Mouse (Mus musculus) forebrain, embryonic 15.5 days (tissue): Measurements from ENCODE around the gene Zdhhc6. TPM values are rescaled to one million over a fixed set of nuclear protein-coding genes. Genes with fewer than 3 reads are reported as not detected.

Experiments used
- ATAC-seq: fragments of 200-750 bp; cut with Nextera tagmentation; replicated peaks from 2 replicates; pipeline ENCODE4 v1.8.0; 2017; ENCODE audit warnings: mild to moderate bottlenecking, moderate TSS enrichment, moderate library complexity
- H3K27ac ChIP-seq: fragments of 300-500 bp; sonication (generic); replicated peaks from 2 replicates; pipeline ENCODE4 v1.5.1; 2015; ENCODE audit warnings: mild to moderate bottlenecking, inconsistent platforms
- H3K27me3 ChIP-seq: fragments of 300-500 bp; sonication (generic); 2 replicates; pipeline ENCODE4 v1.6.1; 2015; ENCODE audit warnings: inconsistent platforms
- H3K36me3 ChIP-seq: fragments of 300-500 bp; sonication (generic); 2 replicates; pipeline ENCODE4 v1.6.1; 2015; ENCODE audit warnings: mild to moderate bottlenecking, inconsistent platforms
- H3K4me1 ChIP-seq: fragments of 300-500 bp; sonication (generic); 2 replicates; pipeline ENCODE4 v1.6.1; 2015; ENCODE audit warnings: inconsistent platforms
- H3K4me2 ChIP-seq: fragments of 300-500 bp; sonication (generic); replicated peaks from 2 replicates; pipeline ENCODE4 v1.6.1; 2015; ENCODE audit warnings: mild to moderate bottlenecking, inconsistent platforms
- H3K4me3 ChIP-seq: fragments of 300-500 bp; sonication (generic); 2 replicates; pipeline ENCODE4 v1.5.1; 2015; ENCODE audit warnings: mild to moderate bottlenecking, inconsistent platforms
- H3K9ac ChIP-seq: fragments of 300-500 bp; sonication (generic); replicated peaks from 2 replicates; pipeline ENCODE4 v1.6.1; 2015; ENCODE audit warnings: mild to moderate bottlenecking, inconsistent platforms
- H3K9me3 ChIP-seq: fragments of 300-500 bp; sonication (generic); 2 replicates; pipeline ENCODE4 v1.6.1; 2016; ENCODE audit warnings: inconsistent platforms
- WGBS: fragments of 180-500 bp; shearing (Covaris S2); methylation state at CpG from one replicate; pipeline ENCODE4 v1.1.7; 2015; ENCODE audit warnings: mixed read lengths; 5-methylcytosine and 5-hydroxymethylcytosine counted together
- polyA plus RNA-seq: library from polyadenylated mRNA; unstranded; fragments of >200 nt; fragmentation: Nextera tagmentation; extraction: Ambion mirVana; gene quantifications from 2 replicates; pipeline ENCODE4 v1.2.1, GENCODE M21; 2015

Gene Zdhhc6
- polyA plus RNA-seq, 1 experiment from 2014 or later = 66.4 TPM

DNA sequence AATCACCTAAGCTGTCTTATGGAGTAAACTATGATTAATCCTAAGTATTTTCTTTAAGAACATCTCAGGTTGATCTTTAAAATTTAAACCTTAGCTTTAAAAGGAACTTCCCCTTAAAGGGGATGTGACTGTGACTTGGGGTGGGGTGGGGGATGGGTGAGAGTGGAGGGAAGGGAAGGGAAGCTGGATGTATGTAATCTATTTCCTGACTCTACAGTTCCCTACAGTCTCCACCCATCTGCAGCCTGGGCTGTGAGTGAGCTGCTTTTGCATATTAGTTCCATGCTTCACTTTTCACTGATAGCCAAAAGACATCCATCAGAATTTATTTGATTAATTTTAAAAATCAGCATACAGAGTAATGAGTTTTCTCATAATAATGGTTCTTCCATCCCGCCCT lies 16.5 kb downstream of the Zdhhc6 start:
- H3K9me3 ChIP-seq = no peaks in the 10 kb centered on the region
- no peak overlapping the region for H3K4me2 ChIP-seq
- H3K36me3 ChIP-seq = peaks cover 52% of the 10 kb centered on the region
- no peak for ATAC-seq
- H3K27ac ChIP-seq = no peak overlapping the region
- no peaks in the 10 kb centered on the region for H3K4me1 ChIP-seq
- WGBS = 91% methylated on average over 1 of the region's 1 CpGs
- no peak overlapping the region for H3K4me3 ChIP-seq
- no peaks in the 10 kb centered on the region for H3K27me3 ChIP-seq
- no peak overlapping the region for H3K9ac ChIP-seq

- Histone ChIP-seq H3K36me3 (peaks cover 38% of the 10 kb centered on the region), H3K4me2 (no peak overlapping the region), H3K27ac (no peak overlapping the region), H3K4me3 (no peak overlapping the region), H3K9ac (no peak overlapping the region), H3K27me3 (no peaks in the 10 kb centered on the region), H3K4me1 (no peaks in the 10 kb centered on the region), H3K9me3 (no peaks in the 10 kb centered on the region)
- no peak for ATAC-seq
- WGBS = 86% methylated on average over 5 of the region's 5 CpGs
Measured at GRCm38 (mm10) chr19:55297961-55298360, 17.9 kb downstream of the Zdhhc6 start.

GRCm38 (mm10) chr19:55297489-55297888 lies 18.3 kb downstream of the Zdhhc6 start:
- H3K4me2 ChIP-seq = no peak overlapping the region
- H3K4me3 ChIP-seq = no peak overlapping the region
- WGBS = 94% methylated on average over 2 of the region's 2 CpGs
- H3K4me1 ChIP-seq = no peaks in the 10 kb centered on the region
- H3K9ac ChIP-seq = no peak overlapping the region
- H3K36me3 ChIP-seq = peaks cover 33% of the 10 kb centered on the region
- H3K27ac ChIP-seq = no peak overlapping the region
- H3K9me3 ChIP-seq = no peaks in the 10 kb centered on the region
- ATAC-seq = no peak
- H3K27me3 ChIP-seq = no peaks in the 10 kb centered on the region

DNA sequence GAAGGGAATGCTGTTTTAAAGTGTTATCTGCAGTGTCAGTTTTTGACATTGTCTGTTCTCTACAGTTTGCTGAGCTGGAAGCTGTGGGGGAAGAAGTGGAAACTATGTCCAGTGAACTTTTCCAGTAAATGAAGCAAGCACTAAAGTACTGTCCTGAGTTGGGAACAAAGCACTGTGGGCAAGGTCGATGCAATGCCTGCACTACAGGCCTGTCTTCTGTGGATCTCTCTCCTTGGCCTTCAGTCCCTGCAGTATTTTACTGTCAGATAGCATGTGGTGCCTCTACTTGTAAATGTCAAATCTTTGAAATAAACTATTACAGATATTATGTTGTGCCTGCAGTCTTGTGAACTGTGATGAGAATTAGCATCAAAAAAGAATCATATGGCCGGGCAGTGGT lies 19.5 kb downstream of the Zdhhc6 start:
- peaks cover 23% of the 10 kb centered on the region for H3K36me3 ChIP-seq
- H3K27ac ChIP-seq = no peak overlapping the region
- no peak overlapping the region for H3K9ac ChIP-seq
- H3K9me3 ChIP-seq = no peaks in the 10 kb centered on the region
- 92% methylated on average over 2 of the region's 2 CpGs for WGBS
- H3K4me3 ChIP-seq = no peak overlapping the region
- no peaks in the 10 kb centered on the region for H3K27me3 ChIP-seq
- no peak for ATAC-seq
- no peak overlapping the region for H3K4me2 ChIP-seq
- no peaks in the 10 kb centered on the region for H3K4me1 ChIP-seq

- Histone ChIP-seq H3K36me3 (peaks cover 16% of the 10 kb centered on the region), H3K9me3 (no peaks in the 10 kb centered on the region), H3K9ac (no peak overlapping the region), H3K27ac (no peak overlapping the region), H3K4me3 (no peak overlapping the region), H3K27me3 (no peaks in the 10 kb centered on the region), H3K4me2 (no peak overlapping the region), H3K4me1 (no peaks in the 10 kb centered on the region)
- WGBS = 89% methylated on average over 3 of the region's 3 CpGs
- no peak for ATAC-seq
Measured at GRCm38 (mm10) chr19:55295556-55295955, 20.3 kb downstream of the Zdhhc6 start.

GRCm38 (mm10) chr19:55295075-55295474 lies 20.8 kb downstream of the Zdhhc6 start:
- ATAC-seq = no peak
- WGBS = 95% methylated on average over 9 of the region's 9 CpGs
- Histone ChIP-seq H3K9ac (no peak overlapping the region), H3K9me3 (no peaks in the 10 kb centered on the region), H3K27me3 (no peaks in the 10 kb centered on the region), H3K4me3 (no peak overlapping the region), H3K4me1 (no peaks in the 10 kb centered on the region), H3K36me3 (peaks cover 16% of the 10 kb centered on the region), H3K4me2 (no peak overlapping the region), H3K27ac (no peak overlapping the region)

GRCm38 (mm10) chr19:55293175-55293574 lies 22.7 kb downstream of the Zdhhc6 start:
- no peak overlapping the region for H3K27ac ChIP-seq
- no peak overlapping the region for H3K4me2 ChIP-seq
- no peak overlapping the region for H3K4me3 ChIP-seq
- H3K4me1 ChIP-seq = no peaks in the 10 kb centered on the region
- H3K36me3 ChIP-seq = peaks cover 14% of the 10 kb centered on the region
- no peaks in the 10 kb centered on the region for H3K9me3 ChIP-seq
- 13% methylated on average over 4 of the region's 4 CpGs for WGBS
- H3K9ac ChIP-seq = no peak overlapping the region
- H3K27me3 ChIP-seq = no peaks in the 10 kb centered on the region
- no peak for ATAC-seq

- H3K27me3 ChIP-seq = no peaks in the 10 kb centered on the region
- no peak overlapping the region for H3K4me2 ChIP-seq
- no peaks in the 10 kb centered on the region for H3K9me3 ChIP-seq
- 88% methylated on average over 2 of the region's 2 CpGs for WGBS
- H3K9ac ChIP-seq = no peak overlapping the region
- no peak for ATAC-seq
- peaks cover 10% of the 10 kb centered on the region for H3K36me3 ChIP-seq
- no peaks in the 10 kb centered on the region for H3K4me1 ChIP-seq
- no peak overlapping the region for H3K4me3 ChIP-seq
- H3K27ac ChIP-seq = no peak overlapping the region
Measured at GRCm38 (mm10) chr19:55292210-55292850, 23.5 kb downstream of the Zdhhc6 start.

GRCm38 (mm10) chr19:55290621-55291270 lies 25.1 kb downstream of the Zdhhc6 start:
- H3K27ac ChIP-seq = no peak overlapping the region
- ATAC-seq = no peak
- H3K27me3 ChIP-seq = no peaks in the 10 kb centered on the region
- no peaks in the 10 kb centered on the region for H3K4me1 ChIP-seq
- 84% methylated on average over 2 of the region's 2 CpGs for WGBS
- no peak overlapping the region for H3K9ac ChIP-seq
- H3K4me2 ChIP-seq = no peak overlapping the region
- no peaks in the 10 kb centered on the region for H3K9me3 ChIP-seq
- H3K4me3 ChIP-seq = no peak overlapping the region
- H3K36me3 ChIP-seq = no peaks in the 10 kb centered on the region

- no peak overlapping the region for H3K4me3 ChIP-seq
- H3K4me1 ChIP-seq = no peaks in the 10 kb centered on the region
- no peaks in the 10 kb centered on the region for H3K27me3 ChIP-seq
- no peak overlapping the region for H3K4me2 ChIP-seq
- H3K36me3 ChIP-seq = no peaks in the 10 kb centered on the region
- H3K9ac ChIP-seq = no peak overlapping the region
- no peaks in the 10 kb centered on the region for H3K9me3 ChIP-seq
- ATAC-seq = no peak
- no peak overlapping the region for H3K27ac ChIP-seq
Measured at GRCm38 (mm10) chr19:55288974-55289373, 26.9 kb downstream of the Zdhhc6 start.

- H3K36me3 ChIP-seq = no peaks in the 10 kb centered on the region
- no peak for ATAC-seq
- H3K9ac ChIP-seq = no peak overlapping the region
- H3K4me1 ChIP-seq = no peaks in the 10 kb centered on the region
- H3K9me3 ChIP-seq = no peaks in the 10 kb centered on the region
- H3K4me3 ChIP-seq = no peak overlapping the region
- H3K27ac ChIP-seq = no peak overlapping the region
- WGBS = 95% methylated on average over 4 of the region's 4 CpGs
- no peak overlapping the region for H3K4me2 ChIP-seq
- no peaks in the 10 kb centered on the region for H3K27me3 ChIP-seq
Measured at GRCm38 (mm10) chr19:55286034-55286433, 29.8 kb downstream of the Zdhhc6 start.

- ATAC-seq = no peak
- 93% methylated on average over 4 of the region's 4 CpGs for WGBS
Measured at GRCm38 (mm10) chr19:55284093-55284492, 31.7 kb downstream of the Zdhhc6 start.

DNA sequence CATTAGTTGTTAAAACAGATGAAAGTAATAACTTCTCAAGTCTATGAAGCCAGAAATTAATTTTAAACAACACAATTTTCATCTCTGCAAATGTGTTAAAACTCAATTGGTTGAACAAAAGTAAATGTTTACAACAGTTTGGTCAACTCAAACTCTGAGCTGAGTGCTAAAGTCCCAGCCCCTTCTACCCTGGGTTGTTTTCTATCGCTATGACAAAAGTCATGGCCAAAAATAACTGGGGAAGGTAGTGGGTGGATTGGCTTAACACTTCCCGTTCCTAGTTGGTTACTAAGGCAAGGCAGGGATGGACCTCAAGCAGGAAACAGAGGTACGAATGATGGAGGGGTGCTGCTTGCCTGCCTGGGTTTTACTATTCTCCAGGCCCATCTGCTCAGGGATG lies 39.1 kb downstream of the Zdhhc6 start:
- Histone ChIP-seq H3K9ac (no peak overlapping the region), H3K4me3 (no peak overlapping the region), H3K4me1 (no peaks in the 10 kb centered on the region), H3K4me2 (no peak overlapping the region), H3K9me3 (no peaks in the 10 kb centered on the region), H3K36me3 (no peaks in the 10 kb centered on the region), H3K27me3 (no peaks in the 10 kb centered on the region), H3K27ac (no peak overlapping the region)
- ATAC-seq = no peak
- 95% methylated on average over 3 of the region's 3 CpGs for WGBS

More at GRCm38 (mm10) chr19:55284093-55284492, 31.7 kb downstream of the Zdhhc6 start:
- Histone ChIP-seq H3K27me3 (no peaks in the 10 kb centered on the region), H3K4me2 (no peak overlapping the region), H3K4me1 (no peaks in the 10 kb centered on the region), H3K4me3 (no peak overlapping the region), H3K27ac (no peak overlapping the region), H3K36me3 (no peaks in the 10 kb centered on the region), H3K9me3 (no peaks in the 10 kb centered on the region), H3K9ac (no peak overlapping the region)
